Mouse (Mus musculus): ENCODE measurements at regions not wholly inside any gene's neighbourhood (a gene's known extent, or its start where the extent isn't known, plus 50 kb on each side); places are given as distances from the start of the nearest gene placed in this dataset.

DNA sequence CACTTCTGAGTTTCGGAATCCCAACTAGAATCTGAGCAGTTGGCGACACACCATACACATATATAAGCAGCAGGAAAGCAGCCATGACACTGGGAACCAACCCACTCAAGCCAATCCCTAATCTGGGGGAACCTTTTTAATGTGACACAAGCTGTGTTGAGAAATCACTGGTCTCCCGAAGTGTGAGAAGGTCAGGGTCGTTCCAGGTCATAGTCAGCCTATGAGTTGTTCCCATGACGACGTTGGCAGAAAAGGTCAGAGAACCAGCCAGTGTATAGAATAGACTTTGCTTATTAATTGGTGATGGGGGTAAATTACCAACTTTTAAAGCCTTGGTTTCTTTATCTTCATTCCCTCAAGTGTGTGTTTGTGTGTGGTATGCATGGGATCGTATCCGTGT is 199.3 kb downstream of the Uaca start:
- TF ChIP-seq POLR2A (IDR thresholded peaks at IDR 0.05; ENCODE audit: low read depth, low read length) (no peak), ZC3H11A (IDR thresholded peaks at IDR 0.05; ENCODE audit: low read depth, low read length) (no peak), PAX5 (IDR thresholded peaks at IDR 0.05; ENCODE audit: low read length) (no peak), CHD2 (IDR thresholded peaks at IDR 0.05; ENCODE audit: low read length) (no peak), JUN (IDR thresholded peaks at IDR 0.05; ENCODE audit: insufficient read depth, low read depth, low read length) (no peak), SIN3A (IDR thresholded peaks at IDR 0.05; ENCODE audit: low read length) (no peak), MAFK (IDR thresholded peaks at IDR 0.05; ENCODE audit: insufficient replicate concordance, low read length) (no peak), CTCF (conservative IDR thresholded peaks at IDR 0.05 in 1 of 2, IDR thresholded peaks at IDR 0.05 in 1 of 2; ENCODE audit: low read depth in 2 of 2, low read length in 2 of 2) (no peak), MXI1 (IDR thresholded peaks at IDR 0.05; ENCODE audit: low read depth, low read length) (no peak)
